Mouse (Mus musculus) fibroblast of lung, adult 2 months (primary cell): Measurements from ENCODE around the gene Polr2e.

Experiments
- DNase-seq: peaks from one replicate; pipeline ENCODE4 v3.0.0-alpha.2; 2011; ENCODE audit warnings: low read depth

Gene Polr2e

DNA sequence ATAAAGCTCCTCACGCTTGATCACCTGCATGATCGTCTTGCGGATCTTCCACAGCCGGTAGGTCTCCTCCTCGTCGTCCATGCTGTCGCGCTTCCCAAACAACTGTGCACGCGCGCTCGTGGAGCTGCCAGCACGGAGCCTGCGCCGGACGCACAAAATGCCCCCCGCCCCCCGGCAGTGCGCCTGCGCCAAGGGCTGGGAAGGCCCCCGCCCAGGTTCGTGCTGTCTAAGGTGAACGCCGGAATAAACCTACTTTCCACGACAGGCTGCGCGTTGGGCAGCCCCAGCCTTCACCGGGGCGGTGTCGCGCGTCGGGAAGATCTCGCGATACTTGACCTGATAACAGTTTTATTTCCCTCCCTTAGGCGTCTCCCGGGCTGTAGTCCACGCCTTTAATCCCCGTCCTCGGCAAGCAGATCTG, at the start of gene Polr2e:
Polr2e (minus strand) TSS at position 237 of the 421 bp plus-strand sequence.
- DNase-seq: peak; percentile 91

DNA sequence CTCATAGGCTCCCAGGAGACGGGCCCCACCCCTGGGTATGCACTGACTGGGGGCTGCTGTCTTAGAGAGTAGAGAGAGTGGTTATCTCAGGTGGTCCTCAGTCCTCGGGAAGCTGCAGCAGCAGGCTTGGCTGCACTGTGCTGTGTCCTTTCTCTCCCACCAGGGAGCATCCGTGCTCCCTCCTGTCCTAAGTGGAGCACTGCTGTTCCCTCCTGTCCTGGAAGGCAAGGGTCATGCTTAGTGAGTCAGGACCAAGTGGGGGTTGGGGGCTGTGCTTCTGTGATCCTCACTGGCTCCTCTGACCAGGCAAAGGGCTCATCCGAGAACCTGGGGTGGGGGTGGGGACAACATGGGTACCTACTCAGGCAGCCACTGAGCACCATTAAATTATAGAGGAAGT, 49.6 kb upstream of the Polr2e start:
- no peak for DNase-seq

DNA sequence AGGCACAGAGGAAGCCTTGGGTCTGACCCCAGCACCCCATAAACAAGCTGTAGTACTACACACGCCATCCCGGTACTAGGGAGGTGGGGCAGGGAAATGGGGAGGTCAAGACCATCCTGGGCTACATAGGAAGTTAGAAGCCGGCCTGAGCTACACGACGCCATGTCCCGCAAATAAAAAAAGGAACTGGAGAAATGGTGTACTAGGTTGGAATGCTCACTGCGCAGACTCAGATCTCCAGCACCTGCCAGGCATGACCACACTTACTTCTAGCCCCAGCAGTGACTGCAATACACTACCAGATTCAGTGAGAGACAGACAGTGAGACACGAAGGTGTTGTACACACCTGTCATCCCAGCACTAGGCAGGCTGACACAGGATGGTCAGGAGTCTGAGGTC, 47.9 kb upstream of the Polr2e start:
- no peak for DNase-seq

DNA sequence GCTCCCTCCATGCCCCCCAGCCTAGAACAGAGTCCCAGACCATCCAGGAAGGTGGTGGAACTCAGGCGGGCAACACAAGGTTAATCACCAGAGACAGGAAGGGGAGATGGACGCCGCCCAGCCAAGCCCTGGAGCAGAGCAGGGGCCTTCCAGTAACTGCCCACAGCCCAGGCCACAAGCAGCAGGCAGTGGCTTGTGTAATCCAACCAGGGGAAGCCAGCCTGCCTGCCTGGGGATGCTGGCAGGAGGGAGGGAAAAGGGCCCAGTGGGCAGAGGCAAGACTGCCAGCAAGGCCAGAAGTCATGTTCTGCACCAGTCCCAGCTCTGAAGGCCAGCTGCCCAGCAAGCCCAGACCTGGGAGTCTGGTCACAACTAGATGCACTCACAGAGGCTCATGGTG, 47.3 kb upstream of the Polr2e start:
- peak; percentile 81 for DNase-seq

DNA sequence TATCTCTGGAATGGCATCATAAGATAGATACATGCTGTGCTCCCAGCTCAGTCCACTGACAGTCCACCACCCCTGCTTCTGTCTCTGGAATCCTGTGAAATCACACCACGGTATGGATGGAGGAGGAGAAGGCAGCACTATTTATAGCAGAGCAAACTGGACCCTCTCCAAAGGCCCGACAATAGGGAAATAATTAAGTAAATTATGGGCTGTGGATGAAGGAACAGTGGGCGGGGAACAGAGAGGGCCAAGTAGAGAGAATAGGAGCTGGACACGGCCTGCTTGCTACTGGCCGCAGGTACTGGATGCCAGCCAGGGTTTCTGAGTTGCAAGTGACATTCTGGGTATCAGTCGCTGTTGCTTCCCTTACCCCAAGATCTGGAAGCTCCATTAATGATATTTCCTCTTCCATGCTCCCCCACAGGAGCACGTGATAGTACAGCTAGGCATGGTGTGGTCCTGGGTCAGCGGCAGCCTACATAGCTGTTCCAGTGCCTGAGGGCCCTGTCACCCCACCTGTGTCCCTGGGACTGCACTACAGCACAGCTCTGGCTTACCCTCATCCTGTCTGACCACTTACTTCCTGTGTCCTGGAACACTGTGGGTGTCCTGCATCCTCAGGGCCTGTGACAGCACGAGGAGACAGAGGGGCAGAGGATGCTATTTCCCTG, 45.4 kb upstream of the Polr2e start:
- DNase-seq: no peak

DNA sequence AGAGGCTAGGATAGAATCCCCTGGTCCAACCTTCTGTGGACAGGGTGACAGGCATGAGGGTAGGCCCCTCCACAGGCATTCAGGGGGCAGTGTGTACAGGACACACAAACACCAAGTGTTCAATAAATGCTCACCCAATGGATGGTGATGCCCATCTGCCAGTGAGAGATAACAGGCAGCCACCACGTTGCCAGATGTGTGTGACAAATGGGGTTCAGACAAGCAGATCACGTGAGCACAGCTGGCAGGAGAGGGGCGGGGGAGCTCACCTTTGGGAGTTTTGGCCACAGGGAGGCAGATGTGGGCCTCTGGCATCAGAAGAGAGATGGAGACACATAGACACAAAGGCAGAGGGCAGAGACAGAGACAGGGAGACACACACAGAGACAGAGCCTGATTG, 41.5 kb upstream of the Polr2e start:
- DNase-seq: no peak

DNA sequence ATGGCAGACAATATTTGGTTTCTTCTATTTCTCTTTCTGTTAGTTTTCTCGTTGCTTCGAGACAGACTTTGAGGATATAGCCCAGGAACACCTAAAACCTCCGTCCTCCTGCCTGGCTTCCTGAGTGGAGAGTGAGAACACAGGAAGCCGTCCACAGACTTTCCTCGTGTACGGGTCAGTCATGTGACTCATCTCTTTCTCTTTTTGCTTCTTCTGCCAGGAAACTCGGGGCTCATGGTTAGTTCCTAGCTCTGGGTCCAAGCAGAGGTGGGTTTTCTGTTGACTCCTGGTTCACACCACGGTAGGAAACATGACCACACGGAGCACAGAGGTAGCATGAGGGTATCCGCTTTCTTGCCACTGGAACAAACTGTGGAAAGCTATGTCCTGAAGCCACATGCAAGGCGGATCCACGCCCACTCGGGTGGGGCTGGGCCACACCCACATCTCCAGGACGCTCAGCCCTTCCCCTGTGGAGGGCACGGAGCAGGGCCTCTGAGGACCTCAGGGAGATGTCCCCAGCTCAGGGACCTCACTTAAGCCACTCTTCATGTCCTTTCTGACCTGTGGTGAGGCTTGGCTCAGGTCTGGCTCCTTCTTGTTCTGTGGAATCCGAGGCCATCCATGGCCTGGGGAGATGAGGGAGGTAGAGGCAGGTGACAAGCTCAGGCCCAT, 40.9 kb upstream of the Polr2e start:
- no peak for DNase-seq

DNA sequence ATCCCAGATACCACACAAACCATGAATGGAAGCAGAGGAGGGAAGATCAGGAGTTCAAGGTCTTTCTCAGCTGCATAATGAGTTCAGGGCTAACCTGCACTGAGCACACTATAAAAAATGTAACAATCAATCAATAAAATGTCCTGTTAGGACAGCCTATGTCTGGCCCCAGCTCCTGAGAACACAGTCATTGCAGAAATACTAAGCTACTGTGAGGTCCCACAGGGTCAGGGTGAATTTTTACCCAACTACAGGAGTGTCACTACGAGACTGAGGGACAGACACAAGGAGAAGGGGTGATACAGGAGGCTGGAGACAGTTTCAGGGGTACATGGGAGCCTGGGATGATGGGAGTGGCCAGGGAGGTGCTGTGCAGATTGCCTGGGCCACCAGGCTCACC, 38.8 kb upstream of the Polr2e start:
- no peak for DNase-seq

DNA sequence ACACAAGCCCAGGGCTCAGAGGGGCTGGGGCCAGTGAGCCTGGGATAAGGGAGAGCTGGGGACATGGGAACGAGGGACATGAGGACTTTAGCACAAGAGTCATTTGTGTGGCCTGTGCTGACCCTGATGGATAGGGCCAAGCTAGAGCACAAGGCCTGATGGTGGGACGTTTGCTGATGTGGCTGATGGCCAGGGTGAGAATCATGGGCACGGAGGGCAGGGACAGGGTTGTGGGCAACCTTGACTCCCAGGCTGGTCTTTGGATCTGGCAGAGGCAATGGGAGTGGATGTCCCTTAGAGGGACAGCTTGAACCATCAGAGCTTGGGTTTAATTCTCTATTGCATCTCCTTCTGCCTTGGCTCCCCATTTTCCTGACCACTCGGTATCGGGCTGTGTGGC, 37.7 kb upstream of the Polr2e start:
- DNase-seq: no peak

DNA sequence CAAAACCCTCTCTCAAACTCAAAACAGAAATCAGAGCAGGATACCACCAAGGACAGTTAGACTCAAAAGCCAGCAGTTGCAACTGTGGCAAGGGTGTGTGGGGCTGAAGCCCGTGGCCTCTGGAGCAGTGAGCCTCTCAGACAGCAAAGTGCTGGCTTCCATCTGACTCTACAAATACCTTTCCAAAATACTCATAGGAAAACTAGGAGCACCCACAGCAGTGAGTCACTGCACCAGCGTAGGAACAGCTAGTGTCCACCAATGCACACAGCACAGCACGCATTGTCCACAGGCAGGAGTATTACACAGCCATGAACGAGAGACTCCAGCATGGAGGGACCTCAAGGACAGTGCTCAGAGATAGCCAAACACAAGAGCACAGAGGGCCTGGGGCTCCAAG, 36.8 kb upstream of the Polr2e start:
- DNase-seq: no peak

DNA sequence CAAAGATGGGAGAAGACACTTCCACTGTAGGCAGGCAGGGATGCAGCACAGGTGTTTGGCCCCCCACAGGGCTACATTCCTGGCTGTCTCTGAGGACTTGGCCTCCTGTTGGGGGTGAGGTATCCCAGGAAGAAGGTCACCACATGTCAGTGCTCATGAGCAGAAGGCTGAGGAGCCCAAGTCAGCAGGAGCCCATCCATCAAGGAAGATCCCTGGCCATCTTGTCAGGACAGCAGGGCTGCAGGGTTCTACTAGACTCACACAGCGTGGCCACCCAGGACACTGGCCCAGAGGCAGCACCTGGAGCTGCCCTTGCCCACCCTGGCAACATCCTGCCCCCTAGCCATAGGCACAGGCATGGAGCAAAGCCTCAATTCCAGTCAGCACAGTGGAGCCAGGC, 36.3 kb upstream of the Polr2e start:
- no peak for DNase-seq

DNA sequence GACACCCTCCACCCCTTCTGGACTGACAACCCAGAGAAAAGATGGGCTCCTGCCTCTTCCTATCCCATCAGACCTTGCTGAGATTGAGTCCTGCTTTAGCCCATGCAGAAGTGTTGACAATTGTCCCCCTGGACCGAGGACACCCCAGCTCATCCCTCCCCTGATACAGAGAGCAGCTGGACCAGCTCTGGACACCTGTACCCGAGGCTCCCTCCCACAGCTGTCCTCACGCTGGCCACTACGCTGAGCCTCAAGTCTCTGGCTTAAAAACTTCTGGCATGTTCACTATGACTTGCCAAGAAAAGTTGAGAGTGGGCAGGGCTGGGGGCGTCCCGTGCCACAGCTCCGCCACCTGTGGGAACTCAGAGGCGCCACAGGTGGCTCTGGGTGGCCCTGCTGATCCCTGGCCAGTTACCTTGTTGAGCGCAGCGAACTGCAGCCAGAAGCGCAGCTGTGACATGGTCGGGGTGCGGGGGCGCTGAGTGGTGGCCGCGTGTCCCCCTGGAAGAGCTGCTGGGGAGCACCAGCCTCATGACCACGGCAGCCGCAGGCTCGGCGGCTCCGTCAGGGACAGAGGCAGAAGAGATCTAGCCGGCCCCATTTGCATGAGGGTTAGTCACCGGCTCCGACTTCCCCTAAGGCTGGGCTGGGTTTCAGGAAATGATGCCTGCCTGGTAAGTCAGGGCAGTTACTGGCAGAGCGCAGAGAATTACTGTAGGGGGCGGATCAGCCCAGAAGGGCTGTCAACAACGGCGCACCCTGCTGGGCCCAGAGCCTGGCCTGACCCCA, 35.4 kb upstream of the Polr2e start:
- DNase-seq: peak; percentile 91

DNA sequence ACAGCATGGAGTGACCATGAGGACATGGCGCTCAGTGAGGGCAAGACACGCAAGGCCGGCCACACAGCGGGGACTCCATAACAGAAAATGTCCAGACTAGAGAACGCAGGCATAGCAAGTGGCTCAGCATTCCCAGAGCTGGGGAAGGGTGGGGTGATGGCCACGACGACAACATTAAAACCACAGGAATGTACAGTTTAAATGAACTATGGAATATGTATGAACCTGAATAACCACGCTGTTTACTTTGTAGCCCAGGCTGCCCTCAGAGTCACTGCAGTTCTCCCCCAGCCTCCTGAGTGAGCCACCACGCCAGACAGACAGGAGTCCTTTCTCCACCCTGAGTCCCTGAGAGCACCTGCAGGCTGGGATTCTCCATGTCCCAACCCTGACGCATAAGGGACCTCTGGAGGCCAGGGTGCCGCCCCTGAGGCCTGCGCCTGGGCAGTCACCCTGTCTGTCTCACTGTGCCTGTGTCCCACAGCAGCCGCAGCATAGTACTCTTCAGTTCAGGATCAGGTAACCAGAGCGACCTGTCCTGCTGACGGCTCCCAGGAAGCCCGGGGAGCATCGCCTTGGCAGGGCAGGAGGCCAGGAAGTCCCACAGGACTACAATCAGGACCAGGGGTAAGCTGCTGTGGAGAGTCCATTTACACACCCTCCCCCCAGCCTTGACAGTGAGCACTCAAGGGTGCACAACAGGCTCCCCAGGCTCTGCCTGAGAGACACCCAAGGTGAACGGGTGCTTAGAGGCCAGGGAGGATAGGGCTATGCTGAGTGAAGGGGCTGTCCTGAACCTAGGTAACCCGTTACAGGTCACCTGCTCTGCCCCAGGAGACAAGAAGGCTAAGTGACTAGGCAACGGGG, 33.3 kb upstream of the Polr2e start:
- no peak for DNase-seq

DNA sequence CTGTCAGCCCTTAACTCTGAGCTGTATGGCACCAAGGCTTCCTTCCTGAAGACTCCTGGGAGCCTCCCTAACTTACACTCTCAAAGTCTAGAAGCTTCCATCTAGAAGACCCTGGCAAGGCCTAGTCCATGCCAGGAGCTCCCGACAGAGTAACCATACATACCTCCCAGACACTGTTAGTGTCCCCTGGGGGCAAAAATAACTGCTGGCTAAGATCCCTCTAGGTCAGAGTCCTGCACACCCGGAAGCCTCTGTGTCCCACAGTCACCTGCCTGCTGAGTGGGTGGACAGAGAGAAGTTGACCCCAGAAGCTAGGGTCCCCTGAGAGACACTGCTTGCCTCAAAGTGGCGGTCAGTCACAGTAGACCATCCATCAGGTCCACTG, 31.9 kb upstream of the Polr2e start:
- DNase-seq: no peak

DNA sequence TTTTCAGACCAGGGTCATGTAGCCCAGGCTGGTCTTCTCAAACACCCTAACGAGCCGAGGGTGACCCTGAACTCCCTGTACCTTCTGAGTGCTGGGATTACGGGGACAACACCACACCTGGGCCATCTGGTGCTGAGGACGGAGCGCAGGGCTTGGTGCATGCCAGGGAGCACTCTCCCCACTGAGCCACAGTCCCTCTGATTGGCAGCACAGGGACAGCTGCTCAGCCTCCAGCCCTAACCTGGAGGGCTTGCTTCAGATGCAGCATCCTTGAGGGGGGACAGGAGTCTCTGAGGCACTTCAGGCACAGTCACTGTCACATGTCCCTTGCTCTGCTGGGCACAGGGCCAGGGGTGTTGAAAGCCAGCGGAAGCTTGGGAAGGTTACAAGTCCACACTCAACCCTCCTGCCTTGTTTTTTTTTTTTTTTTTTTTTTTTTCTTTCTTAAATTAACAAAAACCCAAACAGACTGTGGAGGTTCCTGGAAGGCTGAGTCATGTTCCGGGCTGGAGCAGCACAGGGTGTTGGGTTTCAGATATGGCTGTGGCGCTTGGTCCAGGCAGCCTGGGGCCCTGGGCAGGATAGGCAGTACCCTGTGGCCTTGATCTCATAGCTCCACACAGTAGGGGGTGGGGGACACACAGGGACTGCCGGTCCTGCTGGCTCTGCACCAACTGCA, 31.4 kb upstream of the Polr2e start:
- DNase-seq: peak; percentile 95

DNA sequence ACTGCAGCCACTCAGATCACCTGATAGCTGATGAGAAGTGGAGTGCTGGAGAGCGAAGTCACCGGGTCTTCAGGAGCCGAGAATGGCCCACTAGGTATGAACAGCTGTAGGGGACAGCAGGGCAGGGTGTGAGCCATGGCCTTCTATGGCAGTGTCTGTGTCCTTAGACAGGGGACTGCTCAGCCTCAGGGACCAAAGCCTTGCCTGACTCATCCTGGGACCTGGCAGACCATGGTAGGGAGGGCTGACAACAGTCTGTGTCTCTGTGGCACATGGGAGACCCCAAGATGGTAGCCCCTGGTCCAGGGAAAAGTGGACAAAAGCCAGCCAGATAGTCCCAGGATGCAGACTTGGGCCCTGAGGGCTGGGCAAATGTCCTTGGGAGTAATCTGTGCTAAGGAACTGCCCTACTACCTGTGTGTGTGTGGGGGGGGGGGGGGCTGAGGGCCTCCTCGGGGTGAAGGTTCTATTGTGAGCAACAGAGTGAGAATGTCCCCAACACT, 30.4 kb upstream of the Polr2e start:
- DNase-seq: no peak

DNA sequence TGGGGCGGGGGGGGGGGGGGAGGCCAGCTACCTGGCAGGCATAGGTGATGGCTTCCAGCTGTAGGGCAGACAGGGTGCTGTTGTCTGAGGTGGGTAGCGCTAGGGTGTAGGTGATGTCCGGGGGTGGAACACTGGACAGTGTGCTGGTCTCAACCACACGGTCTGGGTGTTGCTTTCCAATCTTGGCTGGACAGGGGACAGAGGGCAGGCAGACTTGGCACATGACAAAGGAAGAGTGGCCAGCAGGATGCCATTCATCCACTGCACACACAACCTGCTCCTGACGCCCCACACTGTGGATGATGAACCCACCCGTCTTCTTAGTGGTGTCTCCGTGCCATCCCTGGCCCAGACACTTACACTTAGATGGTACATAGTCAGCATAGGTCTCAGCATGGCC, 29.7 kb upstream of the Polr2e start:
- DNase-seq: no peak

DNA sequence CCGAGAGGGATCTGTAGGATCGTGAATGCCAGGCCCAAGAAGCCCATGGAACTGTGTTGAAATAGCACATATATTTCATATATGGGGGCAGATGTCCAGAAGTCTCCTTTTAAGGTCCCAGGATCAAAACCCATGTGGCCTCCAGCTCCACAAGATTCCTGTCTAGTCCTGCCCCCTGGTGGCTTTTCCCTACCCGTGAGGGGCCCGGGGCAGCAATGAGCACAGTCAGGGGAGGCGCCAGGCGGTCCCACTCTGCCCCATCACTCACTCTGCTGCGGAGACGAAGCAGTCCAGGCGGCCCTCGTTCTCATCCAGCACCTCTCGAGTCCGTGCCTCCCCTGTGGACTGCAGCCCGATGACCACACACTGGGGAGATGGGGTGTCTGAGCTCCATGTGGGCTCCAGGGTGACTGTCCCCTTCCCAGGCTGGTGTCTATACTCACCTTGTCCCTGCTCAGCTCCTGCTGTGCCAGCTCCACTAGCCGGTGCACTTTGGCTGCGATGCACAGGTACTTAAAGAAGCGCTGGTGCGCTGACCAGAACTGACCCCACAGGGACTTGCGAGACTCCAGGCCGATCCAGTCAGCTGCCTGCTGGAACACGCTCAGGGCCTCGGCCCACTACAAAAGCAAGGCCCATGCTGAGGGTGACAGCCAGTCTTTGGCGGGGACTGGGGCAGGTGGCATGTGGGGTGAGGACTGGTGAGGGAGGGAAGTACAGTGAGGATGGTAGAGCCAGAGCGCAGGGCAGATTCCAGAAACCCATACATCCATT, 24.5 kb upstream of the Polr2e start:
- DNase-seq: no peak

DNA sequence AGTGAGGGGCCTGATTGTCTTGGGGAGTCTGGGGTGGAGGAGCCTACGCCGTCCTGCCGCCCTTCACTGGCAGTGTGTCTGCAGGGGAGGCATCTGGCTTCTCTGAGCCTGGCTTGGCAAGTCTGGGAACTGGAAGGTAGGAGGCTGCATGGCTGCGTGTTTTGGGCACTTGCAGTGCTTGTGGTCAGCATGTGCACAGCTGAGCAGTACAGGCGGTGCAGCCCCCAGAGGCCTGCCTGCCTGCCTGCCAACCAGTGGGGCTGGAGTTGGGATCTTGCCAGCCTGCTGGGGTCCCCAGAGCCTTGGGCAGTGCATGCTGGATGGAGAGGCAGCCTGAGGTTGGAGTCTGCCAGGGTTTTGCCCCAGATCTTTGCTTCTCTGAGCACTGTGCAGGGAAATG, 23.5 kb upstream of the Polr2e start:
- no peak for DNase-seq

DNA sequence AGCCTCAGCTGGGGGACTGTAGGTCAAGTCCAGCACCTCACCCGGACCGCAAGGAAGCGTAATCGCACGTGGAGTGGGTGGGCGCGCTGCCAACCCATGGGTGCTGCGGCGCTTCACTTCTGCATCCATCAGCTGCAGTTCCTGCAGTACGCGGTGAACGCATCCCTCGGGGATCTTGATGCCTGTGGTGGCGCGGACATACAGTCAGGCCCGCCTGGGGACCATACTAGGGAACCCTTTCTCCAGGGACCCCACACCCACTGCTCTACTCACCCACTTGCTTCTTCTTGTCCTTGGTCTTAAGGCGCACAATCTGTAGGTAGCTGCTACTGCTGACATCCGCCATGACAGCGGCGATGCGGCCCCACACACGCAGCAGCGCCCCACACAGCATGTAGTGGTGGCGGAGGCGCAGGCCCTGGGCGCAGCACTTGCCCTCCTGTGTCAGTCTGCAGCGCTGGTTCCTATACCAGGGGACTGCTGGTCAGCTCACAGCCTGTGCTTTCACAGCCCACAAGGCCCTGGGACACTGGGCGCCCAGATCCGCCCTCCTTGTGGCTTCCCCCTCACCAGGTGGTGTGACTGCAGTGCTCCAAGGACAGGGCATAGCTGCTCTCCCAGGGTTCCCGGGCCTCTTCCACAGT, 18.2 kb upstream of the Polr2e start:
- no peak for DNase-seq
